Mouse (Mus musculus): Measurements from ENCODE around the gene Tspo. TPM values are rescaled to one million over a fixed set of nuclear protein-coding genes. Genes with fewer than 3 reads are reported as not detected.

Tspo gene
- polyA plus RNA-seq, 1 experiment from 2014 or later = 105 TPM

DNA sequence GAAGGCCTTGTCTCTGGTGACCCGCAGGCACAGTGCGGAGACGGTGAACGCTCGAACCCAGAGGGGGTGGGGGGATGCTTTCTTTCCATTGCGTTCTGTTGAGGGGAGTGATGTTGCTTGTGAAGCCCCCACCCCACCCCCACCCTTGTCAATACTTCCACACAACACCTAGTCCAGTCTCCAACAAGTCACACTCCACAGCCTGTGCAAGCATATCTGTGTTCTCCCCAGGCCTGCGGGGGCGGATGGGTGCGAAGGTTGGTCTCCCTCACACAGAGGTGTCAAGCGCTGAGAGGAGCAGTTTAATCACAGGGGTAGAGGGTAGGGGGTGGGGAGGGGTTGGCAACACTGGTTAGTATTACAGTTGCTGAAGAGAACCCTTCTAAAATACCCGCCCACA, 42.8 kb downstream of the Tspo start:
- WGBS = 74% methylated on average over 11 of the region's 11 CpGs
- H3K9ac ChIP-seq = no peak overlapping the region
- ATAC-seq (ENCODE audit: borderline replicate concordance, extremely low read depth, low FRiP score, low TSS enrichment) = no peak

DNA sequence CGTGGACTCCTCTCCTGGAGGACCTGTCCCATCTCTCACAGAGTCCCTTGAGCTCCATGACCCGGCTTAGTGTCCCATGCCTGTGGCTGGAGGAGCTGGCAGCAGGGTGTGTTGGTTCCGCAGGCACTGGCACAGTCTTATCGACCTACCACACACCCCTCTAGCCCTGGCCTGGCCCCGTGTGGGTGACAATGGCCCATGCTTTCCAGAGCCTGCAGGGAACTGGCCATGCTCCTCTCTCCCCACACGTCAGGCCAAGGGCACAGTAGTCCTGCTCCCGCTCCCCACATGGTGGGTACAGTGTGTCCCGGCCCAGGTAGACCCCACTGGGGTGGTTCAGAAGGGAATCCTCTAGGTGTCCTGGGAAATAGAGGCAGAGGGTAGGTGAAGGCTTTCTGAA, 43.3 kb downstream of the Tspo start:
- Histone ChIP-seq H3K4me3 (no peak overlapping the region), H3K4me1 (0 out of 2 replicates have a peak, but pooled peaks cover 6% of the 10 kb centered on the region), H3K4me2 (no peak overlapping the region), H3K9ac (no peak overlapping the region), H3K27me3 (no peaks in the 10 kb centered on the region), H3K9me3 (no peaks in the 10 kb centered on the region), H3K27ac (no peak overlapping the region), H3K36me3 (no peaks in the 10 kb centered on the region)
- 80% methylated on average over 8 of the region's 8 CpGs for WGBS
- ATAC-seq (ENCODE audit: borderline replicate concordance, extremely low read depth, low FRiP score, low TSS enrichment) = no peak

More for the DNA sequence above, 42.8 kb downstream of the Tspo start:
- Histone ChIP-seq H3K27ac (no peak overlapping the region), H3K4me1 (0 out of 2 replicates have a peak, but pooled peaks cover 6% of the 10 kb centered on the region), H3K9me3 (no peaks in the 10 kb centered on the region), H3K27me3 (no peaks in the 10 kb centered on the region), H3K4me3 (no peak overlapping the region), H3K4me2 (no peak overlapping the region), H3K36me3 (no peaks in the 10 kb centered on the region)

DNA sequence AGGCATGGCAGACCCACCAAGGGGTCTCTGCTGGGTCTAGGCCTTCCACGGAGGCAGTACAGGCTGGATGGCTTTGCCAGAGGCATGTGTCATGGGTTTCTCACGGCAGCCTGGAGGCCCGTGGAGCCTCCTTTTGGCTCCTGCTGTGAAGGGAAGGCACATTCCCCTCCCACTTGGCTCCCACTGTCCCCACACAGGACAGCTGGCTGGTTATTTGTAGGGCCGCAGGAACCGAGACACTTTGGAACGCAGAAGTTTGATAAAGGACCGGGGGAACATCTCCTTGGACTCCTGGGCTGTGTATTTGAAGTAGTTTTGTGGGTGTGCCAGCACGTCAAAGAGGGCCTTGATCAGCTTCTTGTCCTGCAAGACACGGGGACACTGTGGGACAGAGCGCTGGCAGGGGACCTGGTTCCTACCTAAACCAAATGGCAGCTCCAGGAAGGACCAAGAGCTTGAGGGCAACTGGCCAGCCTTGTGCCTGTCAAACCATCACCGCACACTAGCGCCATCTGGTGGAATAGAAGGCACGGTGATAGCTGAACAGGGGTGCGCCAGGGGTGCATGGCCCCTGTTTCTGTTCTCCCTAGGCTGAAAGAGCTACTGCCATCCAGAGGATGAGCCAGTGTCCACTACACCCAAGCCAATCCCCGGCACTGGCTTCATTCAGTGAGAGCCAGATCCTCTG, 43.9 kb downstream of the Tspo start:
- Histone ChIP-seq H3K9me3 (no peaks in the 10 kb centered on the region), H3K4me3 (no peak overlapping the region), H3K27me3 (no peaks in the 10 kb centered on the region), H3K9ac (no peak overlapping the region), H3K36me3 (no peaks in the 10 kb centered on the region), H3K27ac (no peak overlapping the region), H3K4me1 (0 out of 2 replicates have a peak, but pooled peaks cover 6% of the 10 kb centered on the region), H3K4me2 (no peak overlapping the region)
- 38% methylated on average over 15 of the region's 15 CpGs for WGBS
- ATAC-seq (ENCODE audit: borderline replicate concordance, extremely low read depth, low FRiP score, low TSS enrichment) = 0 out of 2 replicates have a peak, but pooled peaks have one; percentile 13

DNA sequence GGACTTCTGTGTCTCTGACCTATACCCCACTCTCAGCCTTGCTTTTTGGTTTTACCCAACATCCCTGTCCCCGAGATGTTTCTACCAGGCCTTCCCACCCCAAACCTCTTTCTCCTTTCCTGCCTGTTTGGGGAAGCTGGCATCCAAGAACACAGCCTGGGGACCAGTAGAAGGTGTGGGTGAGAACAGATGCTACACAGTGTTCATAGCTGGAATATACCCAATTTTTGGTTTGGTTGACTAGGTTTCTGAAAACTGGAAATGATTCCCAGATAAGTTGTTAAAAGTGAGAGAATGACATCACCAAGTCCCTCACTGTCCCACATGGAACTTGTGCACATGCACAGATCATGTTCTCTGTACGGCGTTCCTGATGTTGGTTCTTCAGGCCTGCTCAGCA, 51.9 kb downstream of the Tspo start:
- Histone ChIP-seq H3K27ac (no peak overlapping the region), H3K27me3 (no peaks in the 10 kb centered on the region), H3K9ac (no peak overlapping the region), H3K4me1 (no peaks in the 10 kb centered on the region), H3K9me3 (no peaks in the 10 kb centered on the region), H3K4me2 (no peak overlapping the region), H3K36me3 (no peaks in the 10 kb centered on the region), H3K4me3 (no peak overlapping the region)
- 80% methylated on average over 3 of the region's 3 CpGs for WGBS
- ATAC-seq (ENCODE audit: borderline replicate concordance, extremely low read depth, low FRiP score, low TSS enrichment) = no peak

Small RNAs within 50 kb of the gene (microRNA-seq; reads per million reads assigned to microRNA genes)
- gene Gm24575 = not detected

Other genes with a start within 250 kb of the Tspo start
- gene Arfgap3, start 213.3 kb upstream of the Tspo start, polyA plus RNA-seq (2015; fragmentation: Nextera tagmentation; extraction: Ambion mirVana) = 38.3 and 43.9 TPM in 2 replicates
- gene Pacsin2, start 99.0 kb upstream of the Tspo start, polyA plus RNA-seq (2015; fragmentation: Nextera tagmentation; extraction: Ambion mirVana) = 68.1 and 70.9 TPM in 2 replicates
- gene Ttll1, start 52.7 kb upstream of the Tspo start, polyA plus RNA-seq (2015; fragmentation: Nextera tagmentation; extraction: Ambion mirVana) = 21.0 and 23.1 TPM in 2 replicates
- 15.2 and 16.1 TPM in 2 replicates for gene Bik, start 36.7 kb upstream of the Tspo start, polyA plus RNA-seq (2015; fragmentation: Nextera tagmentation; extraction: Ambion mirVana)
- gene Mcat, start 195 bp downstream of the Tspo start, polyA plus RNA-seq (2015; fragmentation: Nextera tagmentation; extraction: Ambion mirVana) = 34.3 and 34.7 TPM in 2 replicates
- gene Ttll12, start 31.6 kb downstream of the Tspo start, polyA plus RNA-seq (2015; fragmentation: Nextera tagmentation; extraction: Ambion mirVana) = 33.3 and 34.0 TPM in 2 replicates
- gene Scube1, start 161.4 kb downstream of the Tspo start, polyA plus RNA-seq (2015; fragmentation: Nextera tagmentation; extraction: Ambion mirVana) = 4.2 and 4.6 TPM in 2 replicates
- gene Mpped1, start 215.9 kb downstream of the Tspo start, polyA plus RNA-seq (2015; fragmentation: Nextera tagmentation; extraction: Ambion mirVana) = 0.61 and 0.74 TPM in 2 replicates

All from lung, embryonic 15.5 days (tissue).